Mouse (Mus musculus): ENCODE data around the gene Nr5a2.
"Not testable (repeated sequence)": the region's sequence is repeated elsewhere in the genome, so short reads cannot be mapped to it uniquely, and the experiment has no call there.

The Nr5a2 gene

DNA sequence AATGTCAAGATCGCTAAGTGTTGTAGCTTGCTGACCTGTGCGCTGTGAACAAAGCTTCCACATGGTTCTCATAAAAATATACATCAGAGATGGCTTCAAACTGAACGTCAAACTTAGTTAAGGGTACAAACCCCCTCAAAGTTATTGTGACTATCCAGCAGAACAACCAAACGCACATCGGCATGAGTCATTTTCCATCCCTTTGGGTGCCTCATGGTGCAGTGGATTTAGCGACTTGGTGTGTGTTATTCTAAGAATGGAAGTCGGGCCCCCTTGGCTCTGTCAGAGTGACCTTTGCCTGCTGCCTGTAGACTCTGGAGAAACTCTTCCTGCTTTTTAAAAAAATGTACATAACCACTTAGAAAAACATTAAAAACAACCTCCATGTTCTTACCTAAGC lies 119.7 kb downstream of the Nr5a2 start:
- no peak for DNase-seq (ENCODE audit: low spot score in 2 of 2)

GRCm38 (mm10) chr1:136839202-136839601 lies 121.0 kb downstream of the Nr5a2 start:
- DNase-seq (ENCODE audit: low spot score in 2 of 2), result peak; percentile 7 to 22

GRCm38 (mm10) chr1:136832305-136833152 lies 127.7 kb downstream of the Nr5a2 start:
- no peak for DNase-seq (ENCODE audit: low spot score in 2 of 2)

DNA sequence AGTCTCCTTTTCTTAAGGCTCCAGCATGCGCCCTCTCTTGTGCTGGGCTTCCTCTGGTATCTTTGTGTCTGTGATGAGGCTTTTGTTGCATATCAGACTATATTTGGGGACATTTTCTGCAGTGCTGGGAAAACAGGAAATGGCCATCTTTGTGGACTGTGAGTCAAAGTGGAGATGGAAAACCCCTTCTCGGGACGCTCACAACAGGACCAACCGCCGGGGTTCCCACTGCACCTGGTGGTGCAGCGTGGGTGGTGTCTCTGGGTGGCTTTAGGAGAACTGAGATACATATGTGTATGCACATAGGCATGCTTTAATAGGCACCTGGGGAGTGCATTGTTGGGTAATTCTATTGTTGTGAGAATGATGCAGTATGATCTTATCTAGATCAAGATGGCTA lies 129.3 kb downstream of the Nr5a2 start:
- DNase-seq (ENCODE audit: low spot score in 2 of 2), result no peak

GRCm38 (mm10) chr1:136829931-136830330 lies 130.3 kb downstream of the Nr5a2 start:
- DNase-seq (ENCODE audit: low spot score in 2 of 2), result no peak

DNA sequence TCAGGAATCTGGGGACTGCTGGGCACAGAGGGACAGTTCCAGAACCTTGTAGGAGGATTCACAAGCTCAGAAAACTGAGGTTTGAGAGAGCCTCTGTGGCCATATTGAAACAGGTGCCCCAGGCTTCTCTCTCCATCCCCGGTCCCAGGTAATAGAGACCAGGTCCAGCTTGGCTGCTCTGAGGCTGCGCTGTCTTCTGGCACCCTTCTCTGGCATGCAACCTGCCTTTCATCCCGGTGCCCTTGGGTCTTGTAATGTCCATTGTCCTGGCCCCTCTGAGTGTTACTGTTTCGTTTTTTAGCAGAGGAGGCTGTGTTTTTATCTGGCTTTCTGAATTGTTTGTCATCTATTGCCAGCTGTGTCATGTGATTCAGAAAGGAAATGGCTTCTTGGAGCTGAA lies 136.4 kb downstream of the Nr5a2 start:
- no peak for DNase-seq (ENCODE audit: low spot score in 2 of 2)

GRCm38 (mm10) chr1:136800625-136801024 lies 159.6 kb downstream of the Nr5a2 start:
- no peak for DNase-seq (ENCODE audit: low spot score in 2 of 2)

GRCm38 (mm10) chr1:136796361-136797090 lies 163.7 kb downstream of the Nr5a2 start:
- no peak for DNase-seq (ENCODE audit: low spot score in 2 of 2)

DNA sequence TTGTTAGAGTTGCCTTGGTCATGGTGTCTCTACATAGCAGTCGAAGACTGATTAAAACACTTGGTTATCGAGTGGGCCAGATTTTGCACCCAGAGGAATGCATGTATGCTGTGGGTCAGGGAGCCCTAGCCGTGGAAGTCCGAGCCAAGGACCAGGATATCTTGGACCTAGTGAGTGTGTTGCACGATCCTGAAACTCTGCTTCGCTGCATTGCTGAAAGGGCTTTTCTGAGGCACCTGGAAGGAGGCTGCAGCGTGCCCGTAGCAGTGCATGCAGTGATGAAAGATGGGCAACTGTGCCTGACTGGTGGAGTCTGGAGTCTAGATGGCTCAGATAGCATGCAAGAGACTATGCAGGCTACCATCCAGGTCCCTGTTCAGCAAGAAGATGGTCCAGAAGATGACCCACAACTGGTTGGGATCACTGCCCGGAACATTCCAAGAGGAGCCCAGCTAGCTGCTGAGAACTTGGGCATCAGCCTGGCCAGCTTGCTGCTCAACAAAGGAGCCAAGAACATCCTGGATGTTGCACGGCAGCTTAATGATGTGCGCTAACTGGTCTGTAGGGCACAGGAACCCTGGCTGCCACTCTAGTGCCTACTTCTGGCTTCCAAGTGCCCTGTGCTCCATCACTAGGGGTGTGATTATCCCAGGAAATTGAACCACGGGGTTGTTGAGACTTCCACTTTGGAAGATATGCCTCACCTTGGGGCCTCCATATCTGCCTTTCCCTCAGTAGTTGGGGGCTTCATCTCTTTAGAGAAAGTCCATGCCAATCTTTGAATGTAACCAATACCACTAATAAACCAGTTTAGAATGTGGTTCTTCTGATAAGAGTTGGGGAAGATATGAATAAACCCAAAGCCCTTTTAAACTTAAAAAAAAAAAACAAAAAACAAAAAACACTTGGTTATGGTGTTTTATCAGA lies 167.0 kb downstream of the Nr5a2 start:
- not testable (repeated sequence) for DNase-seq (ENCODE audit: low spot score in 2 of 2)
